Mouse (Mus musculus) forebrain, postnatal 0 days (tissue): ENCODE measurements around the gene Ppp2r3a. TPM values are rescaled to one million over a fixed set of nuclear protein-coding genes. Genes with fewer than 3 reads are reported as not detected.

Experiments used
- ATAC-seq: fragments of 200-750 bp; cut with Nextera tagmentation; 2 replicates; pipeline ENCODE4 v1.8.0; 2017; ENCODE audit warnings: mild to moderate bottlenecking, moderate library complexity
- DNase-seq: peaks from one replicate; pipeline ENCODE4 v3.0.0-alpha.2; 2015
- H3K27ac ChIP-seq: fragments of 300-500 bp; sonication (generic); 2 replicates; pipeline ENCODE4 v1.5.1; 2014; ENCODE audit warnings: low read depth, mild to moderate bottlenecking, antibody characterized with exemption, low read length, moderate library complexity, mixed read lengths
- H3K27me3 ChIP-seq: fragments of 300-500 bp; sonication (generic); 2 replicates; pipeline ENCODE4 v1.6.1; 2014; ENCODE audit warnings: mild to moderate bottlenecking, low read length, mixed read lengths; ENCODE audit not compliant: insufficient read depth
- H3K36me3 ChIP-seq: fragments of 300-500 bp; sonication (generic); 2 replicates; pipeline ENCODE4 v1.6.1; 2014; ENCODE audit warnings: mild to moderate bottlenecking, moderate library complexity; ENCODE audit not compliant: insufficient read depth
- H3K4me1 ChIP-seq: fragments of 300-500 bp; sonication (generic); 2 replicates; pipeline ENCODE4 v1.6.1; 2014; ENCODE audit warnings: antibody characterized with exemption; ENCODE audit not compliant: insufficient read depth
- H3K4me2 ChIP-seq: fragments of 300-500 bp; sonication (generic); 2 replicates; pipeline ENCODE4 v1.6.1; 2014; ENCODE audit warnings: low read depth, mild to moderate bottlenecking, moderate library complexity
- H3K4me3 ChIP-seq: fragments of 300-500 bp; sonication (generic); 2 replicates; pipeline ENCODE4 v1.5.1; 2014; ENCODE audit warnings: low read depth, low read length, mixed read lengths
- H3K9ac ChIP-seq: fragments of 300-500 bp; sonication (generic); 2 replicates; pipeline ENCODE4 v1.6.1; 2014; ENCODE audit warnings: mild to moderate bottlenecking
- H3K9me3 ChIP-seq: fragments of 300-500 bp; sonication (generic); 2 replicates; pipeline ENCODE4 v1.6.1; 2016; ENCODE audit warnings: low read length
- CTCF ChIP-seq: sonication (generic); IDR thresholded peaks from 2 replicates; pipeline ENCODE4 v1.5.1; 2016; ENCODE audit warnings: antibody characterized with exemption, control low read depth, low read depth
- WGBS: fragments of 180-500 bp; shearing (Covaris S2); extraction: QIAGEN DNeasy Blood & Tissue Kit; methylation state at CpG from one replicate; pipeline ENCODE4 v1.1.7; 2014; 5-methylcytosine and 5-hydroxymethylcytosine counted together
- polyA plus RNA-seq: library from polyadenylated mRNA; unstranded; fragments of >200 nt; fragmentation: Nextera tagmentation; extraction: Ambion mirVana; gene quantifications from 2 replicates; pipeline ENCODE4 v1.2.1, GENCODE M21; 2015
- total RNA-seq: library from RNA; depleted of rRNA; stranded (reverse); fragments of >200 nt; gene quantifications from 2 replicates; pipeline ENCODE4 v1.2.3, GENCODE M21; 2014

Gene Ppp2r3a
- total and polyA plus RNA-seq, 2 experiments from 2014 or later: 16.8 to 45.5 TPM

DNA sequence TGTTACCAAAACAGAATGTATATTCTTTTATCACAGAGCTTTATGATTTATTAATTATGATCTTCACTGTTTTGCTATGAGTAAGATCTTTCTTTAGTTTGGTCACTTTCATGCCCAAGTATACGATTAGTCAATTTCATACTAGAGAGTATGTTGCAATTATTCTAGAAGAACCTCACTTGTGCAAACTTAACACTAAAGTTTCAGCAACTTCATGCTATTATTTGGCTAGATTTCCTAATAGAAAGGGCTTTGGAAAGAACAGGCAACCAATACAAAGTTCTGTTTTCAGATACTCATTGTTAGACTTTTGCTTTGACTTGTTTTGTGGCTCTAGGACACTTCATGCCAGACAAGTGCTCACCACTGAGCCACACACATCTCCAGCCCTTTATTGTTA, 91.0 kb downstream of the Ppp2r3a start:
- Histone ChIP-seq H3K9me3 (no peaks in the 10 kb centered on the region), H3K4me3 (no peak overlapping the region), H3K4me1 (no peaks in the 10 kb centered on the region), H3K9ac (no peak overlapping the region), H3K4me2 (no peak overlapping the region), H3K27me3 (no peaks in the 10 kb centered on the region), H3K36me3 (no peaks in the 10 kb centered on the region), H3K27ac (no peak overlapping the region)
- 94% methylated on average over 1 of the region's 1 CpGs for WGBS
- no peak for TF ChIP-seq CTCF
- no peak for DNase-seq
- ATAC-seq: no peak

DNA sequence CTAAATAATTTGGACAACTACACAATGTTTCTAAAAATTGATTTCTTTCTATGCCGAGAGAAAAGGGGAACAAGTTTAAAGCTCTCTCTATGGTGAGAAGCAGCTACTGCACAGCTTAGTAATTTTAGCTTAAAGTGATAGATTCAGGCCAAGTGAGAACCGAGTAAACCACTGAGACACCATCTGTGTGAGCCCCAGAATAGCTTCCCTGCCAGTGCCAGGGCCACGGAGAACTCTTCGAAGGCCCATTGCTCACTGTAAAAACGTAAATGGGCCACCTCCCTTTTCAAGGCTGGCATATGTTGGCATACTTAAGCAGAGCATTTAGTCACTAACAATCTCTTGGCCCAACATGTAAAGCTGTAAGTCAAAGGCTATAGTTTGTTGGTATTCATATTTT, 91.5 kb downstream of the Ppp2r3a start:
- H3K27me3 ChIP-seq: no peaks in the 10 kb centered on the region
- ATAC-seq (peak; percentile 86), DNase-seq (peak; percentile 51)
- H3K4me2 ChIP-seq: no peak overlapping the region
- H3K4me1 ChIP-seq: no peaks in the 10 kb centered on the region
- H3K27ac ChIP-seq: no peak overlapping the region
- WGBS: 47% methylated on average over 5 of the region's 5 CpGs
- TF ChIP-seq CTCF: no peak
- H3K9ac ChIP-seq: no peak overlapping the region
- no peak overlapping the region for H3K4me3 ChIP-seq
- H3K9me3 ChIP-seq: no peaks in the 10 kb centered on the region
- no peaks in the 10 kb centered on the region for H3K36me3 ChIP-seq

GRCm38 (mm10) chr9:101159431-101159830, 92.2 kb downstream of the Ppp2r3a start:
- WGBS: 88% methylated on average over 1 of the region's 1 CpGs
- ATAC-seq: peak; percentile 69; the same call in 1 of the 2 replicates
- H3K4me2 ChIP-seq: no peak overlapping the region

GRCm38 (mm10) chr9:101152872-101153271, 98.7 kb downstream of the Ppp2r3a start:
- H3K9ac ChIP-seq: no peak overlapping the region
- no peak for ATAC-seq
- no peaks in the 10 kb centered on the region for H3K27me3 ChIP-seq
- no peak overlapping the region for H3K4me3 ChIP-seq
- H3K4me1 ChIP-seq: no peaks in the 10 kb centered on the region
- H3K9me3 ChIP-seq: no peaks in the 10 kb centered on the region
- TF ChIP-seq CTCF: no peak
- H3K4me2 ChIP-seq: no peak overlapping the region
- no peak overlapping the region for H3K27ac ChIP-seq
- no peak for DNase-seq
- 71% methylated on average over 5 of the region's 5 CpGs for WGBS
- 0 out of 2 replicates have a peak, but pooled peaks cover 5% of the 10 kb centered on the region for H3K36me3 ChIP-seq

More at GRCm38 (mm10) chr9:101159431-101159830, 92.2 kb downstream of the Ppp2r3a start:
- DNase-seq: peak; percentile 80
- no peak overlapping the region for H3K4me3 ChIP-seq
- no peaks in the 10 kb centered on the region for H3K9me3 ChIP-seq
- TF ChIP-seq CTCF: peak; percentile 84
- no peaks in the 10 kb centered on the region for H3K4me1 ChIP-seq
- no peak overlapping the region for H3K27ac ChIP-seq
- no peaks in the 10 kb centered on the region for H3K27me3 ChIP-seq
- H3K9ac ChIP-seq: no peak overlapping the region
- no peaks in the 10 kb centered on the region for H3K36me3 ChIP-seq

DNA sequence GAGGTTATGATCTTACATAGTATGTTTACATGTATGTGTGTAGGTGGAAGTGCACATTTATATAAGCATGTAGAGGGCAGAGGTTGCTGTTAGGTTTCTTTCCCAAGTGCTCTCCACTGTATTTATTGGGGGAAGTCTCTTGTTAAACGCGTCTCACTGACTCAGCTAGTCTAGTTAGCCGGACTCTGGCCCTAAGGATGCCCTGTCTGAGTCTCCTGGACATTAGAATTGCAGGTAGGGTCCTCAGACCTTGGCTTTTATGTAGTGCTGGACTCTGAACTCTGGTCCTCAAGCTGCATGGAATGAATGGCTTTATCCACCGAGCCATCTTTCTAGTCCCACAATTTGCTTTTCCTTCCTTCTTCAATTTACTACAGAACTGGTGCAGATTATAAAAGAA, 108.0 kb downstream of the Ppp2r3a start:
- ATAC-seq: no peak
- no peak for TF ChIP-seq CTCF
- H3K4me2 ChIP-seq: no peak overlapping the region
- no peak for DNase-seq
- no peaks in the 10 kb centered on the region for H3K27me3 ChIP-seq
- no peak overlapping the region for H3K4me3 ChIP-seq
- H3K27ac ChIP-seq: no peak overlapping the region
- H3K9me3 ChIP-seq: no peaks in the 10 kb centered on the region
- H3K36me3 ChIP-seq: peaks cover 20% of the 10 kb centered on the region; the same call in 1 of the 2 replicates
- no peaks in the 10 kb centered on the region for H3K4me1 ChIP-seq
- H3K9ac ChIP-seq: no peak overlapping the region
- WGBS: 93% methylated on average over 4 of the region's 4 CpGs

- 90% methylated on average over 8 of the region's 8 CpGs for WGBS
- no peak overlapping the region for H3K4me2 ChIP-seq
- H3K9ac ChIP-seq: no peak overlapping the region
- H3K4me3 ChIP-seq: no peak overlapping the region
- H3K27ac ChIP-seq: no peak overlapping the region
- ATAC-seq (no peak), DNase-seq (no peak)
- H3K27me3 ChIP-seq: no peaks in the 10 kb centered on the region
- H3K36me3 ChIP-seq: no peaks in the 10 kb centered on the region
- H3K9me3 ChIP-seq: no peaks in the 10 kb centered on the region
- no peaks in the 10 kb centered on the region for H3K4me1 ChIP-seq
- TF ChIP-seq CTCF: no peak
These were observed 137.3 kb downstream of the Ppp2r3a start for GRCm38 (mm10) chr9:101114182-101114884.

- Histone ChIP-seq H3K9me3 (no peaks in the 10 kb centered on the region), H3K27me3 (no peaks in the 10 kb centered on the region), H3K4me1 (no peaks in the 10 kb centered on the region), H3K36me3 (no peaks in the 10 kb centered on the region), H3K4me2 (no peak overlapping the region), H3K4me3 (no peak overlapping the region), H3K27ac (no peak overlapping the region), H3K9ac (no peak overlapping the region)
- WGBS: 96% methylated on average over 4 of the region's 4 CpGs
- no peak for DNase-seq
- no peak for TF ChIP-seq CTCF
- ATAC-seq: no peak
These were observed 138.3 kb downstream of the Ppp2r3a start for GRCm38 (mm10) chr9:101113317-101113716.
